Mouse (Mus musculus): ENCODE results near the gene Ciita.

DNA sequence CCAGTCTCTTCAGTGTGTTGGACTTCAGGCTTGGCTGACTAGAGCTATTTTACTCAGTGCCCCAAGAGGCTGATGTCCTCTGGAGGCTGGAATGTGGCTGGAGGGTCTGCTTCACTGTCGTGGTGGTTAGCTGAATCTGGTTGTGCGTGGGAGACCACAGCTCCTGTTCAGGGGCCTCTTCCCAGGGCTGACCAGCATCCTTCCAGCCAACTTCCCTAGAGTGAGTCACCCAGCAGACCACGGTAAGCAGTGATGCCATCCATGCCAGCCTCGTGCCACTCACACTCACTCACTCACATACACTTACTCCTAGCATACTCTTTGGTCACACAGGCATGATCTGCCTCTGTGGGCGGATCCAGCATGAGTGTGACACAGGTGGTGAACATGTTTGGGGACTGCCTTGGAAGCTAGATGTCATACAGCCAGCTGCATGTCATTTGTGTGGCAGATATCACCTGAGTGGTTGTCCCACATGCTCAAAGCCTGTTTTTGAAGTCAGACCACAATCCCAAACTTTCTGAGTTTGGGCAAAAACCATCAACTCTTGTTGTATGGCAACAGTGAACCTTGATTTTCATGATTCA is 90.0 kb downstream of the Ciita start:
- TF ChIP-seq CTCF (IDR thresholded peaks at IDR 0.05; ENCODE audit: low read depth, low read length) (no peak), GATA1 (IDR thresholded peaks at IDR 0.05; ENCODE audit: borderline replicate concordance, low read length) (no peak), TAL1 (conservative IDR thresholded peaks at IDR 0.05; ENCODE audit: low read depth, low read length) (no peak)
